Mouse (Mus musculus) ES-Bruce4 (cell line): Measurements from ENCODE around the gene Gm21060. TPM values are rescaled to one million over a fixed set of nuclear protein-coding genes. Genes with fewer than 3 reads are reported as not detected.
A peak's percentile ranks its signal among the peaks of the same experiment; 100 is the strongest.
"Not testable (repeated sequence)": the region's sequence is repeated elsewhere in the genome, so short reads cannot be mapped to it uniquely, and the experiment has no call there.

Experiments used
- H3K27ac ChIP-seq: 2 replicates; pipeline ENCODE4 v1.5.1; 2012; ENCODE audit warnings: low read length, inconsistent platforms; ENCODE audit not compliant: insufficient read depth
- H3K27me3 ChIP-seq: 2 replicates; pipeline ENCODE4 v1.6.1; 2012; ENCODE audit warnings: mild to moderate bottlenecking, low read length, inconsistent platforms; ENCODE audit not compliant: control insufficient read depth, poor library complexity, insufficient read depth, severe bottlenecking
- H3K36me3 ChIP-seq: 2 replicates; pipeline ENCODE4 v1.6.1; 2012; ENCODE audit warnings: inconsistent platforms, mild to moderate bottlenecking, low read length, moderate library complexity; ENCODE audit not compliant: control insufficient read depth, poor library complexity, insufficient read depth, severe bottlenecking
- H3K4me1 ChIP-seq: one replicate; pipeline ENCODE4 v1.8.1; 2011; ENCODE audit warnings: low read length; ENCODE audit not compliant: control insufficient read depth, insufficient read depth
- H3K4me3 ChIP-seq: 2 replicates; pipeline ENCODE4 v1.5.1; 2011; ENCODE audit warnings: low read depth, mild to moderate bottlenecking, low read length
- H3K9ac ChIP-seq: 2 replicates; pipeline ENCODE4 v1.6.1; 2012; ENCODE audit warnings: low read depth, mild to moderate bottlenecking, inconsistent platforms; ENCODE audit not compliant: poor library complexity, severe bottlenecking
- H3K9me3 ChIP-seq: replicated peaks from 2 replicates; pipeline ENCODE4 v1.6.1; 2012; ENCODE audit warnings: mild to moderate bottlenecking, low read length, inconsistent platforms; ENCODE audit not compliant: control insufficient read depth, poor library complexity, insufficient read depth, severe bottlenecking
- CTCF ChIP-seq: IDR thresholded peaks from one replicate; pipeline ENCODE4 v1.8.1; 2011; ENCODE audit warnings: low read depth, low read length
- EP300 ChIP-seq: IDR thresholded peaks from 2 replicates; pipeline ENCODE4 v1.6.1; 2011; ENCODE audit warnings: low read depth, low read length; ENCODE audit not compliant: insufficient read depth
- POLR2A ChIP-seq: IDR thresholded peaks from one replicate; pipeline ENCODE4 v1.8.1; 2011; ENCODE audit warnings: low read length; ENCODE audit not compliant: insufficient read depth
- polyA plus RNA-seq: library from polyadenylated mRNA; stranded (reverse); fragments of >200 nt; gene quantifications from 2 replicates; pipeline ENCODE4 v1.2.4, GENCODE M21; 2011; ENCODE audit warnings: low read depth; ENCODE audit not compliant: missing spikeins, insufficient read depth, insufficient read length

Gm21060 gene
- polyA plus RNA-seq, 1 experiment, result 7.1 TPM

DNA sequence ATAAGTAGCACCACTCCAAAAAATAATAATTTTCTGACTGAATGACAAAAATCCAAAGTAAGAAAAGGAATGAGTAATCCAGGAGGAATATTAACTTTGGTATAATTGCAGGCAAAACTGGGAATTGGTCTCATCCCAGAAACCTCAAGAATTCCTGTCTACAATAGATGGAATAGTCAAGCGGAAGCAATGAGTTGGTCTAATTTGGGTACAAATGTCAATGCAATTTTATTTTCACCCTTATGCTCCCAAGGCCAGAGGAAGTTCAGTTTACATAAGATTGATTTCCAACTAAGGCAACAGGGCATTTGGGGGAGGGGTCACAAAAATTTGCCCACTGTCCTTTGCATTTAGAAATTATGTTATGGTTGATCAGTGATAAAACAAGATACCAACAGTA lies 21.4 kb downstream of the Gm21060 start:
- Histone ChIP-seq H3K36me3 (no peaks in the 10 kb centered on the region), H3K4me3 (no peak overlapping the region), H3K27ac (no peak overlapping the region), H3K9me3 (no peaks in the 10 kb centered on the region), H3K9ac (no peak overlapping the region), H3K4me1 (no peaks in the 10 kb centered on the region), H3K27me3 (no peaks in the 10 kb centered on the region)
- TF ChIP-seq EP300 (no peak), POLR2A (no peak), CTCF (no peak)

DNA sequence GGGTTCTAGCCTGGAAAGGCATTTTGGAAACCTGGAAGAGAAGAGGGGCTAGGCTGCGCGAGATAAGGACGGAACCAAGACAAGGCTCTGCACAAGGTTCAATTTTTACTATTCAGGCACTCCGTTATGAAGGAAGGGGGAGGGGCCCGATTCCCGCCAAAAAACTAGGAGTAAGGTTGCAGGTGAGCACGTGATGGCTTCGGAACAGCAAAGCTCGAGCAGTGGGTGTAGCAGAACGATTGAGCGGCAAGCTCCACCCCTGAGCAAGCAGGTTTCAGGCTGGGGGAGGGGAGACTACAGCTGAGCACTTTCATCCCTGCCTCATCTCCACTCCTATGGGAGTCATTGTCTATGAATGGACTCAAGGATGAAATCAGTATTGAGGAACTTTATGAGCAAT lies 27.7 kb downstream of the Gm21060 start:
- peak; percentile 46; the same call in 1 of the 2 replicates for TF ChIP-seq EP300
- H3K9me3 ChIP-seq, H3K27ac ChIP-seq, H3K4me1 ChIP-seq, H3K27me3 ChIP-seq, H3K9ac ChIP-seq, H3K36me3 ChIP-seq: not testable (repeated sequence)
- H3K4me3 ChIP-seq, result 0 out of 2 replicates have a peak overlapping the region, but pooled peaks have one; percentile 8

DNA sequence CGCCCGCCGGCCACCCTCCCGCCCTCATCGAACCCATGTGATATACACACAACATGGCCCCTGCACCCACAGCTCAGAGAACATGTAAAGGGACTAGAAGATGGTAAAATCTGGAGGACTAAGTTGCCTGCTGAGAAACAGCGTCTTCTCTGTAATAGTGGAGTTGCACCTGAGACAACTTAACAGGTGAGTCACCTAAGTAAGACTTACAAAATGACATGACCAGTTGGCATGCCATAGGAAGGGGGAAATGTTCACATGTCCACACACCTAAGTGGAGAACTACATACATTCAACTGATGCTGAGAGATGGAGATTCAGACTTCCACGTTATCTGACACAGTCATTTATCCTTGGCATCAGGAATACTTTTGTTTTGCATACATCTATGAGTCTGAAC lies 29.7 kb downstream of the Gm21060 start:
- Histone ChIP-seq H3K4me1 (peaks cover 2% of the 10 kb centered on the region), H3K9ac (no peak overlapping the region), H3K9me3 (no peaks in the 10 kb centered on the region), H3K27me3 (no peaks in the 10 kb centered on the region), H3K4me3 (no peak overlapping the region), H3K36me3 (no peaks in the 10 kb centered on the region), H3K27ac (no peak overlapping the region)
- TF ChIP-seq POLR2A (no peak), EP300 (no peak), CTCF (no peak)

DNA sequence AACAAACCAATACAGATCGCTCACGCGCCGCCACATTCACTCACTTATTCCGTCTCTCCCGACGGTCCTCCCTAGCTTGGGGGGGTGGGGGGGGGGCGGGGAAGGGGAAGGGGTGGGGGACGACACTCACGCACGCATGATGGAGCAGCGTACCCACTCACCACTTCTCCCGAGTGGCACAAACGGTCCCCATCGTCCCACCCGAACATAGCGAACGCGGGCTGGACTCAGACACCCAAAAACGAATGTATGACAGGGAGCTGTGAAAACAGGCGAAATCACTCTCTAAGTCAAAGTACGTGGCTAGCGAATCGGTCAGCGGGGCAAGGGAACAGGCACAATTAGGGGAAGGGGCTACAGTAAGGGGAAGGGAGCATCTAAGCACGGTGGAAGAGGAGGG lies 30.2 kb downstream of the Gm21060 start:
- H3K27ac ChIP-seq, result no peak overlapping the region
- H3K4me3 ChIP-seq, result no peak overlapping the region
- H3K9ac ChIP-seq, result no peak overlapping the region
- no peaks in the 10 kb centered on the region for H3K9me3 ChIP-seq
- H3K36me3 ChIP-seq, result no peaks in the 10 kb centered on the region
- H3K4me1 ChIP-seq, result peaks cover 2% of the 10 kb centered on the region
- H3K27me3 ChIP-seq, result no peaks in the 10 kb centered on the region
- TF ChIP-seq POLR2A, result no peak

DNA sequence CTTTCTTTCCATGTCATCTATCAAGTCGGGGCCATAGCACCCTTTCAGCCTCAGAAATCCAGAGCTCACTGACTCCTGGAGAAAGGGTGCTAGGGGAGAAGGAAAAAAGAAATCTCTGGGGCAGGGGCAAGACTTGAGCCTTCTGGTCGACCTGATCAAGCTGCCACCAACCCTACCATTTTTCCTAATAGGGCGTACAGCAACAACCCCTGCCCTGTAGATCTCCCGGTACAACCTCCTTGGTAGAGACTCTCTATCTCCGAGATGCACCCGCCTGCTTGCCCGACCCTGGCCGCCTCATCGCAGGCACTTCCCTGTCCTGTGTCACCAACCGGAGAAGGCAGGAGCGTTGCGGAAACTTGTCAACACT lies 30.6 kb downstream of the Gm21060 start:
- Histone ChIP-seq H3K4me1 (peaks cover 2% of the 10 kb centered on the region), H3K27me3 (no peaks in the 10 kb centered on the region), H3K9ac (no peak overlapping the region), H3K27ac (no peak overlapping the region), H3K4me3 (no peak overlapping the region), H3K9me3 (no peaks in the 10 kb centered on the region), H3K36me3 (no peaks in the 10 kb centered on the region)
- no peak for TF ChIP-seq POLR2A
- TF ChIP-seq CTCF, result no peak
- TF ChIP-seq EP300, result no peak

DNA sequence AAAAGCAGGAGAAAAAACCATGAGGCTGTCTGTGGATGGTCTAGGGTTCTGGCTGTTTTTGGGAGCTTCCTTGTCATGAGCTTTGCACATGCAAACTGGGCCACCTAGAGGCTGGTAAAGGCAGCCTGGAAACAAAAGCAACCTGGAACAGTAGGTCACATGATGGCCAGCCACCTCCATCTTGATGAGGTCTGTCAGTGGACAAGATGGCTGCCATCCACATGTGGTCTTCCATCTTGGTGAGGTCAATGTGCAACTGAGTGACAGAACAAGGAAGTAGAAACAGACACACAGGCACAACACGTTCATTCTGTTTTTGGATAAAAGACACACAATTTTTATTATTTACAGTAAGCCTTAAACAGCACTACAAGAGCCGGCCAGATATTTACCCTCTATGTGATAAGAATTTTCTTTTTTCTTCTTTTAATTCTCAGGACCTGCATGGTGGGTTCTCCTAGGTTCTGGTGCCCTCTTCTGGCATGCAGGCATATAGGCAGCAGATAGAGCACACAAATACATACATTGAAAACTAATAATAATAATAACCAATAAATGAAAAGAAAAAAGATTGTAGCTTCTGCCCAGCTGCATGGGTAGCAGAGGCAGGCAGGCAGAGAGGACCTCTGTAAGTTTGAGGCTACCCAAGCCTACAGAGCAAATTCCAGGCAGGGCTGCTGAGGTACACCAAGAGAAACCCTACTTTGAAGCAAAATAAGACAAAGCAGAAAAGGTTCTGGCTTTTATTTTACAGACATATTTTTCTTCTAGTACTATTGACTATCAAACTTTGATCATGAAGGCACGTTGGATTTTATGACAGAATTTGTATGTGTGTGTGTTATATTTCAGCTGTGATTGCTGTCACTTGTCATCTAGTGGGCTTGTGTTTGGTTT lies 31.3 kb downstream of the Gm21060 start:
- Histone ChIP-seq H3K27ac (no peak overlapping the region), H3K9me3 (no peaks in the 10 kb centered on the region), H3K36me3 (no peaks in the 10 kb centered on the region), H3K4me1 (peaks cover 2% of the 10 kb centered on the region), H3K9ac (no peak overlapping the region), H3K27me3 (no peaks in the 10 kb centered on the region), H3K4me3 (no peak overlapping the region)
- TF ChIP-seq POLR2A (no peak), EP300 (peak; percentile 37; the same call in 1 of the 2 replicates), CTCF (peak; percentile 79)
